Mouse (Mus musculus) thymus, postnatal 0 days (tissue): ENCODE measurements around the gene Lrrc72. TPM values are rescaled to one million over a fixed set of nuclear protein-coding genes. Genes with fewer than 3 reads are reported as not detected.
"Not testable (repeated sequence)": the region's sequence is repeated elsewhere in the genome, so short reads cannot be mapped to it uniquely, and the experiment has no call there.

Experiments used
- DNase-seq: peaks from one replicate; pipeline ENCODE4 v3.0.0-alpha.2; 2015; ENCODE audit warnings: low spot score
- polyA plus RNA-seq: library from polyadenylated mRNA; unstranded; fragments of >200 nt; fragmentation: Nextera tagmentation; extraction: Ambion mirVana; gene quantifications from 2 replicates; pipeline ENCODE4 v1.2.1, GENCODE M21; 2015

Lrrc72 gene
- not detected in 2 replicates for polyA plus RNA-seq

GRCm38 (mm10) chr12:36253298-36253697 is at the start of gene Lrrc72:
TSS of gene Lrrc72 (minus strand) at chr12:36253398.
- DNase-seq, result no peak

- DNase-seq, result no peak
These were observed 49.1 kb upstream of the Lrrc72 start for GRCm38 (mm10) chr12:36302326-36302725.

GRCm38 (mm10) chr12:36291346-36291745 is 38.1 kb upstream of the Lrrc72 start:
- DNase-seq, result no peak

- DNase-seq, result no peak
These were observed 37.3 kb upstream of the Lrrc72 start for GRCm38 (mm10) chr12:36290465-36290864.

- no peak for DNase-seq
These were observed 36.4 kb upstream of the Lrrc72 start for GRCm38 (mm10) chr12:36289634-36290033.

DNA sequence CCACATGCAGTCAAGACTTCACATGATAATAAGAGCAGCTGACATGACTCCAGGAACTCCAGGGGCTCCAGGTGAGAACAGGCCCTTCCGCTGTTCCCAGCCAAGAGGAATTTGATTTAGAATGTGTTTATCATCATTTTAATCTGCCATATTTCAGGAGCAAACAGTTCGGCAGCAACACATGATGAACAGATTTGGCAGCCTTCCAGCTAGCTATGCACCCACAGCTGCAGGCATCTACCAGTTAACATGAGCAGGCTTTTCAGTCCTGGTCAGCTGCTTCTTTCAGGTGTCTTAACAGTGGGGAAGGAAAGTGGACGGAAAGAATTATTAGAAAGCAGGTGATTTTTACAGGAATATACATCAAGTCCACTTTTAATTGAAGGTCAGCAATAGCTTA is 21.6 kb upstream of the Lrrc72 start:
- DNase-seq, result no peak

- no peak for DNase-seq
These were observed 14.6 kb upstream of the Lrrc72 start for GRCm38 (mm10) chr12:36267670-36268246.

DNA sequence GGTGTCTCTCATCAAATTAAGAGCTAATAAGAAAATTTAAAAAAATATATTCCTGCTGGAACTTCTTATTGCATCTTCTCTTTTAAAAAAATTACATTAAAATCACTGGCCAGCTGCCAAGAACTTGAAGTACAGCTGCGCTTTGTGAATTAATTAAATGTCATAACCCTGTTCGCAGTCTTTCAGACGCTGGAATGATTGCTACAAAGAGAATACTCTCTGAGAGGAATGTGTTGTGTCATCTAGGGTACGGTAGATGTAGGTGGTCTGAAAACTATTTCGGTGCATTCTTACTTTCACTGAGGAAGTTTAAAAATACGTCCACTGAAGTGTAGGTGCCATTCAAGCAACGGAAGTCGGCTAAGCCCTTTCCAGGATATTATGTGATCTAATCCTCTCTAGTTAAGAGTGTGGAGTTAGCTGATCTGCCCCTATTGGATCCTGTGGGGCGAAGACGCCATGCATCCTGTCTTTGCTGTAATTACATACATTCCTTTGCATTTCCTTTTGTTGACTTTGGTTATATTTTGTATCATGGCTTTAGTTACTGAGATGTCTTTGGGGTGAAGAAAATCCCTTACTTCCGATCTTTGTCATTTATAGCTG is 9.0 kb upstream of the Lrrc72 start:
- DNase-seq, result no peak

- no peak for DNase-seq
These were observed 2.2 kb upstream of the Lrrc72 start for GRCm38 (mm10) chr12:36255413-36255812.

DNA sequence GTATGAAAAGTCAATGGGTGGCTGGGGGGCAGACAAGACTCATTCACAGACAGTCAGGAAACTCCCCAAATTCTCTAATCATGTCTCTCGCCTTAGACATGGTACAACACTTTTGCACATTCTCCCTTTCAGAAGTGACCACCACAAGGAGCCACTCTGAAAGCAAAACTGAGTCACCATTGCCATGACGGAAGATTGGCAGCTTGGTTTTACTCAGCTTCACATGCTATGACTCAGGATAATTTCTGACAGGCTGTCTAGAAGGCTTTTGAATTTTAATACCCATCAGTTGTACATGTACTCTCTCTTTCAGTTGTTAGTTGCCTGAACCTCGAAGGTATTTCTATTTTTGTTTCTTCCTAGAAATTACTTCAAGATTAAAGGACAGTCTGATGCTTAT is 12.0 kb downstream of the Lrrc72 start:
- DNase-seq, result no peak

DNA sequence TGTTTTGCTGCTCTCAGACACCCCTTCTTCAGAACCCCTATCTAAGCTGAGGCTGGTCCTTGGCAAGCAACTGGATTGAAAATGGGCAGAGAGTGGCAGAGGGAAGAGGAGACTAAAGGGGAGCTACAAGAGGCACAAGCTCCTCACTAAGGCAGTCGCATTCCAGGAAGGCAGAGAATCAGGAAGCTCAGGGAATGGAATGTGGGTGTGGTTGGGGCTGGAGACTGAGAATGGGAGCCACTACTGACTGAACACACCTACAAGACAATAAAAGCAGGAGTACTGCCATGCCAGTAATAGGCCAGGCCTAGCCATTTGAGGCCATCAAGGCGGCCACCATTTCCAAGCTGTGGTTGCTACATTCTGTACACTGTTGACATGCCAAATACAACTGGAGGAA is 21.8 kb downstream of the Lrrc72 start:
- no peak for DNase-seq

GRCm38 (mm10) chr12:36224392-36224791 is 28.8 kb downstream of the Lrrc72 start:
- no peak for DNase-seq

GRCm38 (mm10) chr12:36216905-36217304 is 36.3 kb downstream of the Lrrc72 start:
- no peak for DNase-seq

GRCm38 (mm10) chr12:36216230-36216629 is 37.0 kb downstream of the Lrrc72 start:
- DNase-seq, result no peak

DNA sequence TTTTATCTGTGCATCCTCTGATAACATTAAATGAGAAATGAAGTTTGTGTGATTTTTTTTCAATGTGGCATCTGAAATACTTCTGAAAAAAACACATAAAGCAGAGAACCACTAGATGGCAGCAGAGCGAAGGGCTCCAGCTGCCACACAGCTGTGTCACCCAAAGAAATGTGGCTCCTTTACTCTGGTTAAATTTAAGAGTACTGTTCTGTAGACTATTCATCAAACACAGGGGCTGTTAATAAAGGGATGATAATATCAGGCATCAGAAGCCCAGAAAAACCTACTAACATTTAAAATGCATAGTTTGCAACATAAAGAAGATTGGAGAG is 38.1 kb downstream of the Lrrc72 start:
- peak; percentile 74 for DNase-seq

DNA sequence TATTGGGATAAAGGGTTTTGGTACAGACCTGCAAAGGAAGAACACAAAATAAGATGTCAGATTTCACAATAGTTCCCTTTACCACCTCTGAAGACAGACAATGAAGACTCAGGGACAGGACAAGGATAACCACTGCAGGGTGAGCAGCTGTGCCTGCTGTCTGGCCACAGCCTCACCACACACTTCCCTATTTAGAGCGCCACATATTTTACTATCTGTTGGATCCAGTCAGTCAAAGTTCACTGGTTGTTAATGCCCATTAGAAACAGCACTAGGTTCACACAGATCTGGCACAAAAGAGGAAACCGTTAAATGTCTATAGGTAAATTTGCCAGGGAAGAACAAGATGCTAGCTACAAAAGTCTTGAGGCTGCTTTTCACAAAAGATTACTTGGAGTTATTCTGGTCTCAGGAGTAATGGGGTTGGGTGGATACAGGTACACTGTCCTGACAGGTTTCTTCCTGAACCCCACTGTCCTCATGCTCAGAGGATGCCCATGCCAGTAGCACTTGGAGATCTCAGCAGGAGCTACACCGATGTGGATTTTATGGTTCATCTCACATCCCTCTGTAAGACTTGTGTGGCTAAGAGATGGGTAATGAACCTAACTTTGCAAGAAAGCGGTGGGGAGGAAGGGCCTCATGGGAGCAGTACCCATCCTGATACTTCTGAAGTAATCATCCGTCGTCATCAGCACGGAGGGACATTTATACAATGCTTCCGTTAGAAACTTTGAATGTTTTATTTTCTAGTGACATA is 38.6 kb downstream of the Lrrc72 start:
- no peak for DNase-seq

DNA sequence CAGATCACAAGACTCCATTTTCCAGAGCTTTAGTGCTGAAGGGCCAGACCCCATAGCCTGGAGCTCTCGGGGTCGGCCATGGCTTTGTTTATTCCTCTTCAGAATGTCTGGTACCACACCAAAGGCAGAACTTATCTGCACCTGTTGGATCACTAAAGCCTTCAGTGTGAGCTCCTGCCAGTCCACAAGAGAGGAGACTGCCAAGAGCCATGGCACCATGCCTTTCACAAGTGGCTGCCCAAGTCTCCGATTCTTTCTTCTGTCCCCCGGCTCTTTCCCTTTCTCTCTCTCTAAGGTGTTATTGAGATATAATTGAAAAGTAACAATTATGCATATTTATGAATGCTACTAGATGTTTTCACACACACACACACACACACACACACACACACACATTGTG is 43.1 kb downstream of the Lrrc72 start:
- no peak for DNase-seq

DNA sequence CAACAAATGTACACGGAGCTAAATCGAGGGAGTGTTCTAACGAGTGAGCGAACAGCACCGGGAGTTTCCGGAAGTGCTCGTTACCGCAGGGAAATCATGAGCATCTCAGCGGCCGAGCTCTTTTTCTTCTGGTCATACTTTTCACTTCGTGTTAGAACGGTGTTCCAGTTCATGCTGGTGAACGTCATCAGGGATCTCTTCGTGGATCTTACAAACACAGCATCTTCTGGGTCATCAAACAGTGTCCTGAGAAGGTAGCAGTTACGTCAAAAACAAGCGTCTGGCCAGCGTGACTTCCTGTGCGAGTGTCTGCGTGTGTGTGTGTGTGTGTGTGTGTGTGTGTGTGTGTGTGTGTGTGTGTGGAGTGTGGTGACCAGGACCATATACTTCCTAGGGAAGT is 44.7 kb downstream of the Lrrc72 start:
- DNase-seq, result no peak

GRCm38 (mm10) chr12:36207800-36208148 is 45.4 kb downstream of the Lrrc72 start:
- no peak for DNase-seq

DNA sequence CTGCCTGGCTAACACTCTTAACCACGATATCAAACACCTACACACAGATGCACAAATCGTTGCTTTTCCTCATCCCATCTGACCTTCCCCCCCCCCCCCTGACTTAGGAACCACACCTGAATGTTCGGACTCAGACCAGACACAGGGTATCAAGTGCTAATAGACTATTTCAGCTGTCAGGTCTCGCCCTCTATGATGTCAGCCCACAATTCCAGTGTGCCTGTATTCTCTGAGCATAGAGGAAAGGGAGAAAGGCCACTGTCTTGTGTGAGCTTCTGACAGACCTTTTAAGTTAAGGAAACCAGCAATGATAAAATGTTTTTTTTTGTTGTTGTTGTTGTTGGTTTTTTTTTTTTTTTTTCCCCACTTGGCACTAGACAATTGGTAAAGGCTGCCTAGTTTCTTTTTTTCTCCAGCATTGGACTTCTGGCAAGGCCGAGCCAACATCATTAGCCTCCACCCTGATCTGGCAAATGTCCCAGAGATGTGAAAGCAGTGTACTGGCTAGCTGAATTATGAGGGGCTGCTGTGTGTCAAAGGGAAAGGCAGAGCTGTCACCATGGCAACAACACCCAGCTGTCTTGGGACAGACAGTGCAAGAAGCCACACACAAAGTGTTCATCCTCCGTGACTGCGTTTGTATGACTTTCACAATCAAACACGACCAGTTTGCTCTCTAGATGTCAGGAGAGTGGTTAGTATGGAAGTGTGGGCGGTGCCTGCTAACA is 46.0 kb downstream of the Lrrc72 start:
- DNase-seq, result no peak

DNA sequence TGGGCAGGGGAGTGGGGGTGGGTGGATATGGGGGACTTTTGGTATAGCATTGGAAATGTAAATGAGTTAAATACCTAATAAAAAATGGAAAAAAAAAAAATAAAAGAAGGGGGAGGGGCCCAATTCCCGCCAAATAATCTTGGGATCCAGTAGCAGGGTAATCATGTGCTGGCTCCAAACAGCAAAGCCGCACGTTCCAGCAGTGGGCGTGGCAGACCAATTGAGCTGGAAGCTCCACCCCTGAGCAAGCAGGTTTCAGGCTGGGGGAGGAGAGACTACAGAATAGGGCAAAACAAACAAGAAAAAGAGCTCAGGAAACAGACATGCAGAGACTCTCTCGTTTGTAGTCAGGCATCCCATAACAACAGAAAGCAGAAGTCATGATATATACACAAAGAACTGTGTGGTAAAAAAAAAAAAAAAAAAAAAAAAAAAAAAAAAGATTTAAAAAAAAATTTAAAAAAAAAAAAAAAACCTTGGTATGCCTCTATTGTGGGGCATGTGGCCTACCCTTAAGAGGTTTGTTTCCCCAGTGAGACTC is 47.5 kb downstream of the Lrrc72 start:
- not testable (repeated sequence) for DNase-seq

DNA sequence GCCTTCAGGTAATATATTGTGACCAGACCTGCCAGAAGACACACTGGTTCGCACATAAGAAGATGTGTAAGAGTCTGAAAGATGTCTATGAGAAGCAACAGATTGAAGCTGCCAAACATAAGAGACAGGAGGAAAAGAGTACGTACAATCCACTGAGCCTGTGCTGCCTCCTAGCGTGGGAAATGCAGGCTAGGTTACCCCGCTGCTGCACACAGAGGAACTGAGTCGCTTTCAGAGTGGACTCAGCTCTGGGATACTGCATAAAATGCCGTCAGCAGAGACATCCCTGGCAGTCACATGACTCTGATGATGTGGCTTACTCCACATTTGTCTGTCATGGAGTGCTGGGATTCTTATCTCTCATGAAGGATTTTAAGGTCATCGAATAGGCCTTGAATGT is 58.2 kb downstream of the Lrrc72 start:
- no peak for DNase-seq
